Mouse (Mus musculus): Measurements from ENCODE around the gene Gm49388.

- TF ChIP-seq POLR2A (IDR thresholded peaks at IDR 0.05; ENCODE audit: control insufficient read depth, low read depth, low read length) (no peak), CTCF (IDR thresholded peaks at IDR 0.05; ENCODE audit: control insufficient read depth, insufficient read depth, insufficient replicate concordance, low read depth, low read length) (no peak)
These were observed 25.7 kb upstream of the Gm49388 start for GRCm38 (mm10) chr7:127759716-127760115.

Data from testis, adult 2 months (tissue).